In genomic region chr1:66442922-66443321, GRCm38 (mm10) we compare ENCODE assay signal across 27 mouse cellular contexts. TPM values are rescaled to one million over a fixed set of nuclear protein-coding genes. Genes with fewer than 3 reads are reported as not detected.
DNase-seq lines count a peak whose midpoint lies in the region; ATAC-seq and TF ChIP-seq lines count a peak whose summit lies in the region.
"Had no signal": no experiment of that assay in that cellular context is flagged by ENCODE, and none has a peak within 500 bp of the region (broad histone marks: within the 10 kb centered on the region; RNA-seq: fewer than 3 reads in every experiment).

No protein-coding gene starts in this region.

- no peak for TF ChIP-seq POLR2A in heart, adult 2 months (IDR thresholded peaks at IDR 0.05; ENCODE audit: insufficient read depth, low read depth, low read length)

- WGBS in hindbrain, embryonic 15.5 days: 62% methylated on average over 2 of the region's 2 CpGs
- WGBS in hindbrain, embryonic 12.5 days: 61% methylated on average over 2 of the region's 2 CpGs
- 73% methylated on average over 2 of the region's 2 CpGs for WGBS in midbrain, embryonic 15.5 days
- WGBS in midbrain, embryonic 16.5 days: 63% methylated on average over 2 of the region's 2 CpGs
- 87% methylated on average over 2 of the region's 2 CpGs for WGBS in heart, adult 2 months

- no peak for TF ChIP-seq CTCF in heart, adult 2 months (IDR thresholded peaks at IDR 0.05)

- no peaks in the 10 kb centered on the region for H3K27me3 ChIP-seq in hindbrain, embryonic 15.5 days
- no peaks in the 10 kb centered on the region for H3K27me3 ChIP-seq in hindbrain, embryonic 12.5 days
- no peaks in the 10 kb centered on the region for H3K27me3 ChIP-seq in midbrain, embryonic 15.5 days (replicated peaks)
- no peaks in the 10 kb centered on the region for H3K27me3 ChIP-seq in midbrain, embryonic 16.5 days (ENCODE audit: control insufficient read depth, insufficient read depth, low read depth, low read length)
- no peaks in the 10 kb centered on the region for H3K27me3 ChIP-seq in heart, adult 2 months (ENCODE audit: control insufficient read depth, insufficient read depth, low read length)
- H3K27me3 ChIP-seq: embryonic facial prominence, embryonic 13.5 days; embryonic facial prominence, embryonic 15.5 days; forebrain, embryonic 13.5 days; Patski had no signal

- no peak overlapping the region for H3K9ac ChIP-seq in hindbrain, embryonic 15.5 days
- H3K9ac ChIP-seq in hindbrain, embryonic 12.5 days: no peak overlapping the region
- no peak overlapping the region for H3K9ac ChIP-seq in midbrain, embryonic 15.5 days
- no peak overlapping the region for H3K9ac ChIP-seq in midbrain, embryonic 16.5 days (ENCODE audit: low read depth, low read length)
- H3K9ac ChIP-seq in heart, adult 2 months (ENCODE audit: low read depth, low read length): no peak overlapping the region
- H3K9ac ChIP-seq: embryonic facial prominence, embryonic 13.5 days; embryonic facial prominence, embryonic 15.5 days; forebrain, embryonic 13.5 days; forebrain, postnatal 0 days had no signal

- intact Hi-C loops in heart, adult 2 months (cut with DNase I): no loop called here

- TF ChIP-seq EP300 in heart, adult 2 months (IDR thresholded peaks at IDR 0.05; ENCODE audit: insufficient read depth, low read depth, low read length): no peak

- H3K9me3 ChIP-seq in hindbrain, embryonic 15.5 days: no peaks in the 10 kb centered on the region
- H3K9me3 ChIP-seq in hindbrain, embryonic 12.5 days (replicated peaks): no peaks in the 10 kb centered on the region
- H3K9me3 ChIP-seq in midbrain, embryonic 15.5 days: no peaks in the 10 kb centered on the region
- H3K9me3 ChIP-seq in midbrain, embryonic 16.5 days (replicated peaks; ENCODE audit: control insufficient read depth, low read length, poor library complexity, severe bottlenecking): no peaks in the 10 kb centered on the region
- H3K9me3 ChIP-seq: embryonic facial prominence, embryonic 13.5 days; embryonic facial prominence, embryonic 15.5 days; forebrain, embryonic 13.5 days; G1E had no signal

- peak; percentile 40; the same call in 1 of the 2 replicates for ATAC-seq in hindbrain, embryonic 15.5 days (ENCODE audit: low FRiP score, low read depth)
- ATAC-seq in hindbrain, embryonic 12.5 days (ENCODE audit: low FRiP score): no peak
- ATAC-seq in midbrain, embryonic 15.5 days (replicated peaks): 0 out of 2 replicates have a peak, but pooled peaks have one; percentile 27
- no peak for ATAC-seq in midbrain, embryonic 16.5 days
- no peak for ATAC-seq in erythroid progenitor cell, adult 5-6 weeks (replicated peaks; ENCODE audit: low FRiP score, poor library complexity, severe bottlenecking)
- ATAC-seq: activated CD4-positive, CD25-positive, alpha-beta regulatory T cell, adult 4 months; forebrain, postnatal 0 days; Patski had no signal

- peaks cover 43% of the 10 kb centered on the region for H3K36me3 ChIP-seq in hindbrain, embryonic 15.5 days
- H3K36me3 ChIP-seq in hindbrain, embryonic 12.5 days: peaks cover 28% of the 10 kb centered on the region
- H3K36me3 ChIP-seq in midbrain, embryonic 15.5 days (replicated peaks): peaks cover 37% of the 10 kb centered on the region
- peaks cover 27% of the 10 kb centered on the region for H3K36me3 ChIP-seq in midbrain, embryonic 16.5 days (ENCODE audit: control insufficient read depth, insufficient read depth, low read length)
- H3K36me3 ChIP-seq in heart, adult 2 months (ENCODE audit: control insufficient read depth, insufficient read depth, low read length): no peaks in the 10 kb centered on the region
- H3K36me3 ChIP-seq: embryonic facial prominence, embryonic 13.5 days; embryonic facial prominence, embryonic 15.5 days; G1E had no signal

- H3K79me2 ChIP-seq in heart, adult 2 months (replicated peaks; ENCODE audit: control insufficient read depth, insufficient read depth, low read length): no peaks in the 10 kb centered on the region

- H3K27ac ChIP-seq in hindbrain, embryonic 15.5 days (replicated peaks): no peak overlapping the region
- H3K27ac ChIP-seq in hindbrain, embryonic 12.5 days: no peak overlapping the region
- no peak overlapping the region for H3K27ac ChIP-seq in midbrain, embryonic 15.5 days
- no peak overlapping the region for H3K27ac ChIP-seq in midbrain, embryonic 16.5 days (ENCODE audit: low read length)
- H3K27ac ChIP-seq in heart, adult 2 months: no peak overlapping the region
- H3K27ac ChIP-seq: embryonic facial prominence, embryonic 13.5 days; embryonic facial prominence, embryonic 15.5 days; forebrain, embryonic 13.5 days had no signal

- no peaks in the 10 kb centered on the region for H3K4me1 ChIP-seq in hindbrain, embryonic 15.5 days (replicated peaks)
- no peaks in the 10 kb centered on the region for H3K4me1 ChIP-seq in hindbrain, embryonic 12.5 days
- H3K4me1 ChIP-seq in midbrain, embryonic 15.5 days: no peaks in the 10 kb centered on the region
- H3K4me1 ChIP-seq in midbrain, embryonic 16.5 days (ENCODE audit: control insufficient read depth, insufficient read depth, low read length): no peaks in the 10 kb centered on the region
- H3K4me1 ChIP-seq in heart, adult 2 months (ENCODE audit: control insufficient read depth, insufficient read depth, low read length): no peaks in the 10 kb centered on the region
- H3K4me1 ChIP-seq: embryonic facial prominence, embryonic 13.5 days; embryonic facial prominence, embryonic 15.5 days; forebrain, embryonic 13.5 days had no signal

- DNase-seq in R1 (ENCODE audit: low read depth, low spot score): peak; percentile 51
- no peak for DNase-seq in heart, adult 2 months
- DNase-seq: adrenal gland, adult 2 months; adrenal gland, postnatal 10 days; adrenal gland, postnatal 25 days; cerebellum, adult 11 months; cerebellum, adult 18-20 months; cerebellum, adult 8-10 months; cerebellum, adult 9-11 months; cerebellum, postnatal 14 days; cerebellum, postnatal 36 days; embryo, embryonic 11 days; forebrain, postnatal 0 days had no signal

- H3K4me3 ChIP-seq in hindbrain, embryonic 15.5 days: no peak overlapping the region
- no peak overlapping the region for H3K4me3 ChIP-seq in hindbrain, embryonic 12.5 days
- H3K4me3 ChIP-seq in midbrain, embryonic 15.5 days: no peak overlapping the region
- H3K4me3 ChIP-seq in midbrain, embryonic 16.5 days (ENCODE audit: low read depth, low read length): no peak overlapping the region
- no peak overlapping the region for H3K4me3 ChIP-seq in heart, adult 2 months
- H3K4me3 ChIP-seq: embryonic facial prominence, embryonic 13.5 days; embryonic facial prominence, embryonic 15.5 days; erythroblast, embryonic 14.5 days; forebrain, embryonic 13.5 days had no signal

- no peak overlapping the region for H3K4me2 ChIP-seq in hindbrain, embryonic 15.5 days
- no peak overlapping the region for H3K4me2 ChIP-seq in hindbrain, embryonic 12.5 days (replicated peaks)
- H3K4me2 ChIP-seq in midbrain, embryonic 15.5 days: no peak overlapping the region
- no peak overlapping the region for H3K4me2 ChIP-seq in midbrain, embryonic 16.5 days (ENCODE audit: low read length)
- H3K4me2 ChIP-seq: embryonic facial prominence, embryonic 13.5 days; embryonic facial prominence, embryonic 15.5 days; forebrain, embryonic 13.5 days had no signal

RNA-seq across cellular contexts. Expression of gene Unc80, which starts 25.2 kb away (rescaled TPM):
- polyA plus RNA-seq in hindbrain, embryonic 15.5 days (2015; fragmentation: Nextera tagmentation; extraction: Ambion mirVana): 6.8 and 9.2 TPM in 2 replicates
- polyA plus RNA-seq in hindbrain, embryonic 12.5 days (2016; fragmentation: Nextera tagmentation; extraction: Ambion mirVana): 0.94 and 1.5 TPM in 2 replicates
- 6.0 and 6.4 TPM in 2 replicates for polyA plus RNA-seq in midbrain, embryonic 15.5 days (2015; fragmentation: Nextera tagmentation; extraction: Ambion mirVana)
- polyA plus RNA-seq in midbrain, embryonic 16.5 days (2015; fragmentation: Nextera tagmentation; extraction: Ambion mirVana): 7.2 and 7.9 TPM in 2 replicates
- total RNA-seq in erythroid progenitor cell, adult 5-6 weeks (2015; ENCODE audit: low replicate concordance): not detected in 2 replicates
- total RNA-seq in erythroid progenitor cell, adult 5-6 weeks (2017; ENCODE audit: low replicate concordance): not detected in 2 replicates
- total RNA-seq in heart, adult 2 months (2021): under 1 TPM; 0.03 to 0.11 TPM
- 0.06 and 0.41 TPM in 2 replicates for polyA plus RNA-seq in heart, adult 2 months (2012; rRNA removed)
- total RNA-seq: common myeloid progenitor, adult 5-6 weeks had no signal
- polyA plus RNA-seq: C2C12; erythroblast, embryonic 14.5 days; Patski had no signal

Comparison
In these comparisons a context has a peak if more than half of its experiments do, and no peak if none do; other contexts are left out.
1. ATAC-seq: peak in hindbrain, embryonic 15.5 days (single experiment) and midbrain, embryonic 15.5 days (single experiment); none in hindbrain, embryonic 12.5 days (single experiment), midbrain, embryonic 16.5 days (single experiment) and erythroid progenitor cell, adult 5-6 weeks (single experiment).